In genomic region chr1:193618250-193618649, GRCm38 (mm10) we compare ENCODE assay signal across 18 mouse cellular contexts.
DNase-seq lines count a peak whose midpoint lies in the region; ATAC-seq and TF ChIP-seq lines count a peak whose summit lies in the region.
"Had no signal": no experiment of that assay in that cellular context is flagged by ENCODE, and none has a peak within 500 bp of the region (broad histone marks: within the 10 kb centered on the region; RNA-seq: fewer than 3 reads in every experiment).

No protein-coding gene starts in this region.

- TF ChIP-seq CTCF in kidney, postnatal 0 days (IDR thresholded peaks at IDR 0.05; ENCODE audit: low read depth), result no peak

- H3K27ac ChIP-seq in kidney, postnatal 0 days, result no peak overlapping the region
- H3K27ac ChIP-seq in neural tube, embryonic 12.5 days, result 0 out of 2 replicates have a peak overlapping the region, but pooled peaks have one; percentile 8
- H3K27ac ChIP-seq in limb, embryonic 10.5 days, result no peak overlapping the region
- H3K27ac ChIP-seq: forebrain, embryonic 13.5 days; gastrocnemius, adult 2 months; liver, embryonic 13.5 days had no signal

- H3K4me2 ChIP-seq in kidney, postnatal 0 days (ENCODE audit: low read length), result no peak overlapping the region
- H3K4me2 ChIP-seq in neural tube, embryonic 12.5 days (replicated peaks), result no peak overlapping the region
- H3K4me2 ChIP-seq: forebrain, embryonic 13.5 days; liver, embryonic 13.5 days; midbrain, embryonic 11.5 days had no signal

- no peaks in the 10 kb centered on the region for H3K4me1 ChIP-seq in kidney, postnatal 0 days (replicated peaks; ENCODE audit: insufficient read depth, low read length)
- H3K4me1 ChIP-seq in neural tube, embryonic 12.5 days, result peaks cover 10% of the 10 kb centered on the region; the same call in 1 of the 2 replicates
- no peaks in the 10 kb centered on the region for H3K4me1 ChIP-seq in limb, embryonic 10.5 days
- H3K4me1 ChIP-seq: forebrain, embryonic 13.5 days; liver, embryonic 13.5 days had no signal

- ATAC-seq in kidney, postnatal 0 days (replicated peaks; ENCODE audit: low FRiP score, low read depth), result no peak
- ATAC-seq in neural tube, embryonic 12.5 days (ENCODE audit: low FRiP score, low read depth), result peak; percentile 71; the same call in 1 of the 2 replicates
- ATAC-seq in CD4-positive, CD25-positive, alpha-beta regulatory T cell, adult 4 months, result no peak
- ATAC-seq: forebrain, embryonic 13.5 days; inflammation-experienced regulatory T-cells, adult 6 months had no signal

- 18% methylated on average over 8 of the region's 8 CpGs for WGBS in kidney, postnatal 0 days
- WGBS in neural tube, embryonic 12.5 days, result 52% methylated on average over 8 of the region's 8 CpGs
- 71% methylated on average over 8 of the region's 8 CpGs for WGBS in limb, embryonic 10.5 days

- peak; percentile 25 for DNase-seq in kidney, postnatal 0 days (ENCODE audit: low spot score)
- DNase-seq in kidney, adult 18-20 months, result no peak
- peak; percentile 12 for DNase-seq in thymus, postnatal 14 days
- DNase-seq in thymus, postnatal 0 days (ENCODE audit: low spot score), result no peak
- no peak for DNase-seq in limb, embryonic 10.5 days (ENCODE audit: low spot score)
- DNase-seq: adrenal gland, postnatal 10 days; cerebellum, adult 8-10 months; gastrocnemius, adult 2 months; layer of hippocampus, adult 9-11 months; liver, embryonic 13.5 days; lung, adult 2 months; lung, postnatal 14 days; spleen, adult 18-20 months had no signal

- H3K27me3 ChIP-seq in kidney, postnatal 0 days (ENCODE audit: insufficient read depth, low read length), result no peaks in the 10 kb centered on the region
- H3K27me3 ChIP-seq in neural tube, embryonic 12.5 days (replicated peaks), result no peaks in the 10 kb centered on the region
- H3K27me3 ChIP-seq in limb, embryonic 10.5 days (ENCODE audit: low read depth, poor library complexity, severe bottlenecking), result no peaks in the 10 kb centered on the region
- H3K27me3 ChIP-seq: forebrain, embryonic 13.5 days; liver, embryonic 13.5 days had no signal

- H3K4me3 ChIP-seq in kidney, postnatal 0 days (replicated peaks; ENCODE audit: low read depth, low read length), result no peak overlapping the region
- no peak overlapping the region for H3K4me3 ChIP-seq in neural tube, embryonic 12.5 days
- H3K4me3 ChIP-seq in limb, embryonic 10.5 days, result no peak overlapping the region
- H3K4me3 ChIP-seq: forebrain, embryonic 13.5 days; gastrocnemius, adult 2 months; liver, embryonic 13.5 days had no signal

- no peak overlapping the region for H3K9ac ChIP-seq in kidney, postnatal 0 days (ENCODE audit: low read depth, low read length)
- H3K9ac ChIP-seq in neural tube, embryonic 12.5 days, result no peak overlapping the region
- H3K9ac ChIP-seq: forebrain, embryonic 13.5 days; liver, embryonic 13.5 days had no signal

- H3K9me3 ChIP-seq in kidney, postnatal 0 days (replicated peaks; ENCODE audit: low read length), result no peaks in the 10 kb centered on the region
- no peaks in the 10 kb centered on the region for H3K9me3 ChIP-seq in neural tube, embryonic 12.5 days
- H3K9me3 ChIP-seq in limb, embryonic 10.5 days (replicated peaks), result no peaks in the 10 kb centered on the region
- H3K9me3 ChIP-seq: forebrain, embryonic 13.5 days; liver, embryonic 13.5 days had no signal

- H3K36me3 ChIP-seq in kidney, postnatal 0 days (ENCODE audit: insufficient read depth, low read length), result no peaks in the 10 kb centered on the region
- H3K36me3 ChIP-seq in neural tube, embryonic 12.5 days, result no peaks in the 10 kb centered on the region
- no peaks in the 10 kb centered on the region for H3K36me3 ChIP-seq in limb, embryonic 10.5 days
- H3K36me3 ChIP-seq: liver, embryonic 13.5 days had no signal

Comparison
In these comparisons a context has a peak if more than half of its experiments do, and no peak if none do; other contexts are left out.
1. DNase-seq: peak in kidney, postnatal 0 days (single experiment) and thymus, postnatal 14 days (single experiment); none in kidney, adult 18-20 months (single experiment), thymus, postnatal 0 days (single experiment) and limb, embryonic 10.5 days (single experiment).